Mouse (Mus musculus): ENCODE measurements around the gene Brsk1. TPM values are rescaled to one million over a fixed set of nuclear protein-coding genes. Genes with fewer than 3 reads are reported as not detected.
A peak's percentile ranks its signal among the peaks of the same experiment; 100 is the strongest.

Brsk1 gene
- polyA plus RNA-seq, 1 experiment from 2014 or later = 3.0 TPM

- peak within 1 kb of the TSS; percentile 81 for H3K9ac ChIP-seq (ENCODE audit: low read depth, low read length)
- no peaks in the 10 kb centered on the region for H3K27me3 ChIP-seq (ENCODE audit: control insufficient read depth, insufficient read depth, low read length)
- peak; percentile 98 for ATAC-seq (ENCODE audit: low FRiP score, low TSS enrichment)
- H3K4me2 ChIP-seq (replicated peaks; ENCODE audit: low read depth, low read length) = peak within 1 kb of the TSS; percentile 87
- peak within 1 kb of the TSS; percentile 93 for H3K27ac ChIP-seq (ENCODE audit: low read depth, low read length)
- peak within 1 kb of the TSS; percentile 73 for H3K4me3 ChIP-seq (ENCODE audit: low read length)
- H3K36me3 ChIP-seq (ENCODE audit: control insufficient read depth, insufficient read depth, low read length) = peaks cover 3% of the 10 kb centered on the region; the same call in 1 of the 2 replicates
- WGBS = 1% methylated on average over 54 of the region's 54 CpGs
- H3K9me3 ChIP-seq (ENCODE audit: control insufficient read depth, low read length) = no peaks in the 10 kb centered on the region
- peaks cover 16% of the 10 kb centered on the region for H3K4me1 ChIP-seq (ENCODE audit: control insufficient read depth, insufficient read depth, low read length)
These were observed 31.4 kb upstream of the Brsk1 start, which contains the start of gene Ppp6r1 for GRCm38 (mm10) chr7:4658912-4659551. TSS of gene Ppp6r1 (minus strand) at chr7:4659019.

- no peak overlapping the region for H3K9ac ChIP-seq (ENCODE audit: low read depth, low read length)
- peak overlapping the region; percentile 73; the same call in 1 of the 2 replicates for H3K4me3 ChIP-seq (ENCODE audit: low read length)
- H3K4me2 ChIP-seq (replicated peaks; ENCODE audit: low read depth, low read length) = peak overlapping the region; percentile 87
- ATAC-seq (ENCODE audit: low FRiP score, low TSS enrichment) = no peak
- no peaks in the 10 kb centered on the region for H3K9me3 ChIP-seq (ENCODE audit: control insufficient read depth, low read length)
- peaks cover 16% of the 10 kb centered on the region for H3K4me1 ChIP-seq (ENCODE audit: control insufficient read depth, insufficient read depth, low read length)
- H3K27me3 ChIP-seq (ENCODE audit: control insufficient read depth, insufficient read depth, low read length) = no peaks in the 10 kb centered on the region
- no peak overlapping the region for H3K27ac ChIP-seq (ENCODE audit: low read depth, low read length)
- peaks cover 12% of the 10 kb centered on the region; the same call in 1 of the 2 replicates for H3K36me3 ChIP-seq (ENCODE audit: control insufficient read depth, insufficient read depth, low read length)
- 67% methylated on average over 3 of the region's 3 CpGs for WGBS
These were observed 30.4 kb upstream of the Brsk1 start for GRCm38 (mm10) chr7:4659911-4660443.

GRCm38 (mm10) chr7:4663179-4663578 is 27.2 kb upstream of the Brsk1 start:
- H3K36me3 ChIP-seq (ENCODE audit: control insufficient read depth, insufficient read depth, low read length) = peaks cover 17% of the 10 kb centered on the region; the same call in 1 of the 2 replicates

GRCm38 (mm10) chr7:4663742-4664141 is 26.7 kb upstream of the Brsk1 start:
- Histone ChIP-seq H3K4me2 (replicated peaks; ENCODE audit: low read depth, low read length) (no peak overlapping the region), H3K36me3 (ENCODE audit: control insufficient read depth, insufficient read depth, low read length) (peaks cover 22% of the 10 kb centered on the region; the same call in 1 of the 2 replicates), H3K9me3 (ENCODE audit: control insufficient read depth, low read length) (no peaks in the 10 kb centered on the region), H3K9ac (ENCODE audit: low read depth, low read length) (no peak overlapping the region), H3K27ac (ENCODE audit: low read depth, low read length) (no peak overlapping the region), H3K4me1 (ENCODE audit: control insufficient read depth, insufficient read depth, low read length) (no peaks in the 10 kb centered on the region), H3K27me3 (ENCODE audit: control insufficient read depth, insufficient read depth, low read length) (no peaks in the 10 kb centered on the region), H3K4me3 (ENCODE audit: low read length) (no peak overlapping the region)
- ATAC-seq (ENCODE audit: low FRiP score, low TSS enrichment) = no peak
- WGBS = 90% methylated on average over 2 of the region's 2 CpGs

More at GRCm38 (mm10) chr7:4663179-4663578, 27.2 kb upstream of the Brsk1 start:
- Histone ChIP-seq H3K9me3 (ENCODE audit: control insufficient read depth, low read length) (no peaks in the 10 kb centered on the region), H3K4me1 (ENCODE audit: control insufficient read depth, insufficient read depth, low read length) (no peaks in the 10 kb centered on the region), H3K9ac (ENCODE audit: low read depth, low read length) (no peak overlapping the region), H3K4me2 (replicated peaks; ENCODE audit: low read depth, low read length) (no peak overlapping the region), H3K27me3 (ENCODE audit: control insufficient read depth, insufficient read depth, low read length) (no peaks in the 10 kb centered on the region), H3K27ac (ENCODE audit: low read depth, low read length) (no peak overlapping the region), H3K4me3 (ENCODE audit: low read length) (no peak overlapping the region)
- 75% methylated on average over 8 of the region's 8 CpGs for WGBS
- ATAC-seq (ENCODE audit: low FRiP score, low TSS enrichment) = no peak

- no peak overlapping the region for H3K4me3 ChIP-seq (ENCODE audit: low read length)
- ATAC-seq (ENCODE audit: low FRiP score, low TSS enrichment) = no peak
- H3K4me2 ChIP-seq (replicated peaks; ENCODE audit: low read depth, low read length) = no peak overlapping the region
- H3K36me3 ChIP-seq (ENCODE audit: control insufficient read depth, insufficient read depth, low read length) = peaks cover 44% of the 10 kb centered on the region
- no peaks in the 10 kb centered on the region for H3K9me3 ChIP-seq (ENCODE audit: control insufficient read depth, low read length)
- no peak overlapping the region for H3K27ac ChIP-seq (ENCODE audit: low read depth, low read length)
- no peaks in the 10 kb centered on the region for H3K27me3 ChIP-seq (ENCODE audit: control insufficient read depth, insufficient read depth, low read length)
- 94% methylated on average over 5 of the region's 5 CpGs for WGBS
- no peak overlapping the region for H3K9ac ChIP-seq (ENCODE audit: low read depth, low read length)
- no peaks in the 10 kb centered on the region for H3K4me1 ChIP-seq (ENCODE audit: control insufficient read depth, insufficient read depth, low read length)
These were observed 23.5 kb upstream of the Brsk1 start for GRCm38 (mm10) chr7:4666871-4667270.

GRCm38 (mm10) chr7:4668506-4668905 is 21.9 kb upstream of the Brsk1 start:
- Histone ChIP-seq H3K27ac (ENCODE audit: low read depth, low read length) (no peak overlapping the region), H3K36me3 (ENCODE audit: control insufficient read depth, insufficient read depth, low read length) (peaks cover 47% of the 10 kb centered on the region), H3K27me3 (ENCODE audit: control insufficient read depth, insufficient read depth, low read length) (no peaks in the 10 kb centered on the region), H3K4me2 (replicated peaks; ENCODE audit: low read depth, low read length) (no peak overlapping the region), H3K4me3 (ENCODE audit: low read length) (no peak overlapping the region), H3K4me1 (ENCODE audit: control insufficient read depth, insufficient read depth, low read length) (no peaks in the 10 kb centered on the region), H3K9ac (ENCODE audit: low read depth, low read length) (no peak overlapping the region), H3K9me3 (ENCODE audit: control insufficient read depth, low read length) (no peaks in the 10 kb centered on the region)
- no peak for ATAC-seq (ENCODE audit: low FRiP score, low TSS enrichment)
- 96% methylated on average over 8 of the region's 8 CpGs for WGBS

- H3K36me3 ChIP-seq (ENCODE audit: control insufficient read depth, insufficient read depth, low read length) = peaks cover 49% of the 10 kb centered on the region
- H3K4me3 ChIP-seq (ENCODE audit: low read length) = no peak overlapping the region
- 90% methylated on average over 9 of the region's 9 CpGs for WGBS
- ATAC-seq (ENCODE audit: low FRiP score, low TSS enrichment) = no peak
- H3K4me2 ChIP-seq (replicated peaks; ENCODE audit: low read depth, low read length) = no peak overlapping the region
- no peak overlapping the region for H3K9ac ChIP-seq (ENCODE audit: low read depth, low read length)
- no peak overlapping the region for H3K27ac ChIP-seq (ENCODE audit: low read depth, low read length)
- no peaks in the 10 kb centered on the region for H3K27me3 ChIP-seq (ENCODE audit: control insufficient read depth, insufficient read depth, low read length)
- H3K4me1 ChIP-seq (ENCODE audit: control insufficient read depth, insufficient read depth, low read length) = no peaks in the 10 kb centered on the region
- H3K9me3 ChIP-seq (ENCODE audit: control insufficient read depth, low read length) = no peaks in the 10 kb centered on the region
These were observed 21.2 kb upstream of the Brsk1 start for GRCm38 (mm10) chr7:4669156-4669555.

- Histone ChIP-seq H3K4me2 (replicated peaks; ENCODE audit: low read depth, low read length) (no peak overlapping the region), H3K27ac (ENCODE audit: low read depth, low read length) (no peak overlapping the region), H3K36me3 (ENCODE audit: control insufficient read depth, insufficient read depth, low read length) (peaks cover 55% of the 10 kb centered on the region)
These were observed 19.6 kb upstream of the Brsk1 start for GRCm38 (mm10) chr7:4670655-4671255.

GRCm38 (mm10) chr7:4671956-4672355 is 18.4 kb upstream of the Brsk1 start:
- no peak overlapping the region for H3K27ac ChIP-seq (ENCODE audit: low read depth, low read length)
- H3K4me3 ChIP-seq (ENCODE audit: low read length) = no peak overlapping the region
- ATAC-seq (ENCODE audit: low FRiP score, low TSS enrichment) = 0 out of 2 replicates have a peak, but pooled peaks have one; percentile 70
- H3K27me3 ChIP-seq (ENCODE audit: control insufficient read depth, insufficient read depth, low read length) = no peaks in the 10 kb centered on the region
- no peaks in the 10 kb centered on the region for H3K9me3 ChIP-seq (ENCODE audit: control insufficient read depth, low read length)
- H3K4me2 ChIP-seq (replicated peaks; ENCODE audit: low read depth, low read length) = no peak overlapping the region
- no peaks in the 10 kb centered on the region for H3K4me1 ChIP-seq (ENCODE audit: control insufficient read depth, insufficient read depth, low read length)
- 75% methylated on average over 4 of the region's 4 CpGs for WGBS
- peaks cover 55% of the 10 kb centered on the region for H3K36me3 ChIP-seq (ENCODE audit: control insufficient read depth, insufficient read depth, low read length)
- H3K9ac ChIP-seq (ENCODE audit: low read depth, low read length) = no peak overlapping the region

More at GRCm38 (mm10) chr7:4670655-4671255, 19.6 kb upstream of the Brsk1 start:
- Histone ChIP-seq H3K9ac (ENCODE audit: low read depth, low read length) (no peak overlapping the region), H3K27me3 (ENCODE audit: control insufficient read depth, insufficient read depth, low read length) (no peaks in the 10 kb centered on the region), H3K4me3 (ENCODE audit: low read length) (no peak overlapping the region), H3K4me1 (ENCODE audit: control insufficient read depth, insufficient read depth, low read length) (no peaks in the 10 kb centered on the region), H3K9me3 (ENCODE audit: control insufficient read depth, low read length) (no peaks in the 10 kb centered on the region)
- no peak for ATAC-seq (ENCODE audit: low FRiP score, low TSS enrichment)
- 92% methylated on average over 8 of the region's 8 CpGs for WGBS

All from kidney, embryonic 14.5 days (tissue).